Mouse (Mus musculus): ENCODE results near the gene Tchh.
"Not testable (repeated sequence)": the region's sequence is repeated elsewhere in the genome, so short reads cannot be mapped to it uniquely, and the experiment has no call there.

Tchh gene

GRCm38 (mm10) chr3:93493992-93494391 lies 51.9 kb downstream of the Tchh start:
- DNase-seq (ENCODE audit: low spot score in 2 of 2): peak; percentile 31 to 42

GRCm38 (mm10) chr3:93494774-93495173 lies 52.6 kb downstream of the Tchh start:
- not testable (repeated sequence) for DNase-seq (ENCODE audit: low spot score in 2 of 2)

- no peak for DNase-seq (ENCODE audit: low spot score in 2 of 2)
Measured at GRCm38 (mm10) chr3:93497131-93497530, 55.0 kb downstream of the Tchh start.
